Mouse (Mus musculus) erythroblast, embryonic 14.5 days (primary cell): ENCODE measurements around the gene E2f7.

Source experiments
- GATA1 ChIP-seq: IDR thresholded peaks from 2 replicates; pipeline ENCODE4 v1.6.1; 2012; ENCODE audit warnings: low read length, inconsistent platforms, mixed read lengths
- TAL1 ChIP-seq: IDR thresholded peaks from 3 replicates; pipeline ENCODE4 v1.6.1; 2012; ENCODE audit warnings: low read length, inconsistent platforms, mixed read lengths

DNA sequence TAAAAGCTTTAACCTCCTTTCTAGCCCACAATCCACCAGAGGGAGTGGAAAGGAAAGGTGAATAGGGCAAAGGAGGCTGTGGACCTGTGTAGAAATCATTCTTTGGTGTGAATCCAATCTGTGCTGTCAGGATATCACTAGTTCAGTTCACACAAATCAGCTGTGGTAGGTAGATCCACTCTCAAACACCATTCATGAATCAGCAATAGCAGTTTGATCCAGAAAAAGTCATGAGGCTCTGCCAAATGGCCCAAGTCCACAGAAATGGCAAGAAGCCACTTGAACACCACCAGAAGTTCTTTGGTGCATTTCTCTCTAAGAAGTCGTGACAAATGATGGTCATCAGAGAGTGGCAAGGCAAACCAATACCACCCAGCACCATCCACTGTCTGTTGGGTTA lies 44.0 kb upstream of the E2f7 start:
- TF ChIP-seq GATA1 (no peak), TAL1 (no peak)
